ENCODE assay signal across 35 mouse cellular contexts in the genomic region with DNA sequence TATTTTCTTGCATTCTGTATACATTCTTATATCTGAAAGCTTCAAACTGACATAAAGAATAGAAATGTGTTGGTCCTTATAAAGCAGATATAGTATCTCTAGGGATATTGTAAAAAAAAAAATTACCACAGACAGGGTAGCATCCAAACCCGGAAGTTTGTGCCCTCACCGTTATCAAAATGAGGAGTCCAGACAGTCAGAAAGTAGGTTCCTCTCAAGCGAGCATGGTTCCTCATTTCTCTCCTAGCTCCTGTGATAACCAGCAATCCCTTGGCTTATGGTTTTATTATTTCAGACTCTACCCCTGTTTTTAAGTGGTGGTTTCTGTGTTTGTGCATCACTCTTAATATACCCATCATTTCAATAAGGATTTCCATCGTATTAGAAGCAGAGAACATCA.
"Had no signal": no experiment of that assay in that cellular context is flagged by ENCODE, and none has a peak within 500 bp of the region (broad histone marks: within the 10 kb centered on the region; RNA-seq: fewer than 3 reads in every experiment).

No protein-coding gene starts in this region.

- H3K27me3 ChIP-seq: heart, embryonic 12.5 days; heart, embryonic 13.5 days; heart, embryonic 15.5 days; hindbrain, embryonic 12.5 days; hindbrain, embryonic 13.5 days; hindbrain, embryonic 15.5 days; intestine, embryonic 15.5 days; kidney, embryonic 15.5 days had no signal

- DNase-seq: heart, postnatal 10 days; heart, postnatal 14 days; heart, postnatal 36 days; heart, postnatal 4 days; kidney, adult 11 months; kidney, adult 18-20 months; kidney, adult 2 months; kidney, adult 8-10 months; kidney, adult 9 months; kidney, postnatal 10 days; kidney, postnatal 14 days; kidney, postnatal 25 days; kidney, postnatal 36 days; kidney, postnatal 4 days; layer of hippocampus, adult 9-11 months; layer of hippocampus, postnatal 36 days had no signal

- H3K4me1 ChIP-seq: hindbrain, embryonic 13.5 days; hindbrain, embryonic 15.5 days; intestine, embryonic 15.5 days; kidney, embryonic 15.5 days had no signal

- H3K9me3 ChIP-seq: heart, embryonic 10.5 days; heart, embryonic 12.5 days; heart, embryonic 13.5 days; heart, embryonic 15.5 days; hindbrain, embryonic 10.5 days; hindbrain, embryonic 12.5 days; hindbrain, embryonic 13.5 days; hindbrain, embryonic 15.5 days; intestine, embryonic 15.5 days; kidney, embryonic 15.5 days had no signal

- H3K4me3 ChIP-seq: heart, embryonic 10.5 days; heart, embryonic 12.5 days; heart, embryonic 13.5 days; heart, embryonic 15.5 days; hindbrain, embryonic 10.5 days; hindbrain, embryonic 12.5 days; hindbrain, embryonic 13.5 days; hindbrain, embryonic 15.5 days; intestine, embryonic 15.5 days; kidney, embryonic 15.5 days; layer of hippocampus, adult 2 months had no signal

- H3K36me3 ChIP-seq: heart, embryonic 10.5 days; heart, embryonic 12.5 days; heart, embryonic 13.5 days; heart, embryonic 15.5 days; hindbrain, embryonic 10.5 days; hindbrain, embryonic 12.5 days; hindbrain, embryonic 13.5 days; hindbrain, embryonic 15.5 days; intestine, embryonic 15.5 days; kidney, embryonic 15.5 days had no signal

- H3K9ac ChIP-seq: heart, embryonic 12.5 days; heart, embryonic 13.5 days; heart, embryonic 15.5 days; hindbrain, embryonic 12.5 days; hindbrain, embryonic 13.5 days; hindbrain, embryonic 14.5 days; hindbrain, embryonic 15.5 days; intestine, embryonic 15.5 days; kidney, embryonic 15.5 days had no signal

- H3K4me2 ChIP-seq: heart, embryonic 11.5 days; heart, embryonic 12.5 days; heart, embryonic 13.5 days; heart, embryonic 15.5 days; hindbrain, embryonic 12.5 days; hindbrain, embryonic 13.5 days; hindbrain, embryonic 14.5 days; hindbrain, embryonic 15.5 days; intestine, embryonic 15.5 days; kidney, embryonic 15.5 days had no signal

- H3K27ac ChIP-seq: heart, embryonic 10.5 days; heart, embryonic 13.5 days; heart, embryonic 15.5 days; hindbrain, embryonic 10.5 days; hindbrain, embryonic 12.5 days; hindbrain, embryonic 13.5 days; hindbrain, embryonic 14.5 days; hindbrain, embryonic 15.5 days; hindbrain, postnatal 0 days; intestine, embryonic 15.5 days; kidney, embryonic 15.5 days; kidney, postnatal 0 days; layer of hippocampus, adult 2 months had no signal

- ATAC-seq: hindbrain, embryonic 16.5 days; hindbrain, postnatal 0 days; inflammation-experienced regulatory T-cells, adult 6 months; intestine, embryonic 15.5 days; intestine, embryonic 16.5 days; intestine, postnatal 0 days had no signal
